Mouse (Mus musculus) hindbrain, embryonic 11.5 days (tissue): ENCODE data around the gene Btbd17. TPM values are rescaled to one million over a fixed set of nuclear protein-coding genes. Genes with fewer than 3 reads are reported as not detected.

Experiments used
- ATAC-seq: fragments of 200-750 bp; cut with Nextera tagmentation; 2 replicates; pipeline ENCODE4 v1.8.0; 2017; ENCODE audit warnings: mild to moderate bottlenecking, moderate TSS enrichment, moderate library complexity; ENCODE audit not compliant: low FRiP score
- DNase-seq: peaks from one replicate; pipeline ENCODE4 v3.0.0-alpha.2; 2015; ENCODE audit warnings: low spot score
- H3K27ac ChIP-seq: fragments of 300-500 bp; sonication (generic); 2 replicates; pipeline ENCODE4 v1.5.1; 2014; ENCODE audit warnings: mild to moderate bottlenecking, low read depth, low read length
- H3K27me3 ChIP-seq: fragments of 300-500 bp; sonication (generic); 2 replicates; pipeline ENCODE4 v1.6.1; 2014; ENCODE audit warnings: mild to moderate bottlenecking, low read length, moderate library complexity, mixed read lengths; ENCODE audit not compliant: control insufficient read depth, insufficient read depth
- H3K36me3 ChIP-seq: fragments of 300-500 bp; sonication (generic); 2 replicates; pipeline ENCODE4 v1.6.1; 2014; ENCODE audit warnings: mild to moderate bottlenecking, low read length, moderate library complexity, mixed read lengths; ENCODE audit not compliant: control insufficient read depth, insufficient read depth
- H3K4me1 ChIP-seq: fragments of 300-500 bp; sonication (generic); replicated peaks from 2 replicates; pipeline ENCODE4 v1.6.1; 2014; ENCODE audit warnings: low read length, mixed read lengths; ENCODE audit not compliant: control insufficient read depth, insufficient read depth
- H3K4me2 ChIP-seq: fragments of 300-500 bp; sonication (generic); replicated peaks from 2 replicates; pipeline ENCODE4 v1.6.1; 2014; ENCODE audit warnings: mild to moderate bottlenecking, low read depth, low read length
- H3K4me3 ChIP-seq: fragments of 300-500 bp; sonication (generic); 2 replicates; pipeline ENCODE4 v1.5.1; 2014; ENCODE audit warnings: low read depth, low read length
- H3K9ac ChIP-seq: fragments of 300-500 bp; sonication (generic); 2 replicates; pipeline ENCODE4 v1.6.1; 2014; ENCODE audit warnings: low read depth, low read length
- H3K9me3 ChIP-seq: fragments of 300-500 bp; sonication (generic); 2 replicates; pipeline ENCODE4 v1.6.1; 2016; ENCODE audit warnings: low read length; ENCODE audit not compliant: control insufficient read depth
- WGBS: fragments of 180-500 bp; shearing (Covaris S2); extraction: QIAGEN DNeasy Blood & Tissue Kit; methylation state at CpG from one replicate; pipeline ENCODE4 v1.1.7; 2014; 5-methylcytosine and 5-hydroxymethylcytosine counted together
- polyA plus RNA-seq: library from polyadenylated mRNA; unstranded; fragments of >200 nt; fragmentation: Nextera tagmentation; extraction: Ambion mirVana; gene quantifications from 2 replicates; pipeline ENCODE4 v1.2.1, GENCODE M21; 2014

Btbd17 gene
- polyA plus RNA-seq, 1 experiment from 2014 or later: 39.2 TPM

GRCm38 (mm10) chr11:114822727-114823126, 27.0 kb upstream of the Btbd17 start:
- H3K4me3 ChIP-seq: no peak overlapping the region
- H3K4me2 ChIP-seq: no peak overlapping the region
- peak overlapping the region; percentile 68; the same call in 1 of the 2 replicates for H3K27ac ChIP-seq

GRCm38 (mm10) chr11:114821325-114821724, 25.6 kb upstream of the Btbd17 start:
- no peak overlapping the region for H3K9ac ChIP-seq
- H3K27ac ChIP-seq: no peak overlapping the region
- H3K9me3 ChIP-seq: no peaks in the 10 kb centered on the region
- ATAC-seq (no peak), DNase-seq (no peak)
- no peaks in the 10 kb centered on the region for H3K27me3 ChIP-seq
- H3K4me2 ChIP-seq: no peak overlapping the region
- WGBS: 69% methylated on average over 1 of the region's 1 CpGs
- no peak overlapping the region for H3K4me3 ChIP-seq
- H3K36me3 ChIP-seq: no peaks in the 10 kb centered on the region
- H3K4me1 ChIP-seq: peaks cover 12% of the 10 kb centered on the region

More at GRCm38 (mm10) chr11:114822727-114823126, 27.0 kb upstream of the Btbd17 start:
- no peak overlapping the region for H3K9ac ChIP-seq
- no peaks in the 10 kb centered on the region for H3K36me3 ChIP-seq
- no peaks in the 10 kb centered on the region for H3K9me3 ChIP-seq
- DNase-seq (peak; percentile 33), ATAC-seq (no peak)
- H3K27me3 ChIP-seq: no peaks in the 10 kb centered on the region
- 53% methylated on average over 12 of the region's 12 CpGs for WGBS
- H3K4me1 ChIP-seq: peaks cover 12% of the 10 kb centered on the region

GRCm38 (mm10) chr11:114820444-114820843, 24.7 kb upstream of the Btbd17 start:
- H3K9ac ChIP-seq: no peak overlapping the region
- H3K27ac ChIP-seq: no peak overlapping the region
- 31% methylated on average over 3 of the region's 3 CpGs for WGBS
- no peaks in the 10 kb centered on the region for H3K36me3 ChIP-seq
- no peaks in the 10 kb centered on the region for H3K27me3 ChIP-seq
- ATAC-seq: no peak
- peaks cover 12% of the 10 kb centered on the region for H3K4me1 ChIP-seq
- DNase-seq: no peak
- no peak overlapping the region for H3K4me3 ChIP-seq
- no peaks in the 10 kb centered on the region for H3K9me3 ChIP-seq
- H3K4me2 ChIP-seq: no peak overlapping the region

- Histone ChIP-seq H3K27me3 (no peaks in the 10 kb centered on the region), H3K27ac (no peak overlapping the region), H3K9me3 (no peaks in the 10 kb centered on the region), H3K4me3 (no peak overlapping the region), H3K36me3 (no peaks in the 10 kb centered on the region), H3K4me2 (no peak overlapping the region), H3K9ac (no peak overlapping the region), H3K4me1 (peaks cover 12% of the 10 kb centered on the region)
- no peak for ATAC-seq
- no peak for DNase-seq
- WGBS: 18% methylated on average over 2 of the region's 2 CpGs
Measured at GRCm38 (mm10) chr11:114819110-114819509, 23.4 kb upstream of the Btbd17 start.

- 97% methylated on average over 7 of the region's 7 CpGs for WGBS
- no peak for ATAC-seq
- no peaks in the 10 kb centered on the region for H3K9me3 ChIP-seq
- H3K27me3 ChIP-seq: no peaks in the 10 kb centered on the region
- no peak overlapping the region for H3K4me3 ChIP-seq
- H3K9ac ChIP-seq: no peak overlapping the region
- H3K27ac ChIP-seq: no peak overlapping the region
- H3K4me1 ChIP-seq: peaks cover 7% of the 10 kb centered on the region
- no peaks in the 10 kb centered on the region for H3K36me3 ChIP-seq
- H3K4me2 ChIP-seq: no peak overlapping the region
- no peak for DNase-seq
Measured at GRCm38 (mm10) chr11:114818185-114818584, 22.4 kb upstream of the Btbd17 start.

GRCm38 (mm10) chr11:114816934-114817333, 21.2 kb upstream of the Btbd17 start:
- H3K9ac ChIP-seq: no peak overlapping the region
- no peak overlapping the region for H3K4me2 ChIP-seq
- no peak overlapping the region for H3K27ac ChIP-seq
- H3K9me3 ChIP-seq: no peaks in the 10 kb centered on the region
- 0 out of 2 replicates have a peak, but pooled peaks cover 2% of the 10 kb centered on the region for H3K4me1 ChIP-seq
- no peak for ATAC-seq
- H3K4me3 ChIP-seq: no peak overlapping the region
- 87% methylated on average over 4 of the region's 4 CpGs for WGBS
- H3K36me3 ChIP-seq: no peaks in the 10 kb centered on the region
- no peaks in the 10 kb centered on the region for H3K27me3 ChIP-seq
- DNase-seq: no peak

GRCm38 (mm10) chr11:114814873-114815592, 19.3 kb upstream of the Btbd17 start:
- H3K4me1 ChIP-seq: no peaks in the 10 kb centered on the region
- no peak overlapping the region for H3K4me2 ChIP-seq
- H3K27me3 ChIP-seq: no peaks in the 10 kb centered on the region
- 83% methylated on average over 11 of the region's 11 CpGs for WGBS
- no peaks in the 10 kb centered on the region for H3K9me3 ChIP-seq
- H3K4me3 ChIP-seq: no peak overlapping the region
- H3K36me3 ChIP-seq: no peaks in the 10 kb centered on the region
- H3K27ac ChIP-seq: no peak overlapping the region
- ATAC-seq (no peak), DNase-seq (no peak)
- H3K9ac ChIP-seq: no peak overlapping the region

GRCm38 (mm10) chr11:114812731-114813240, 17.0 kb upstream of the Btbd17 start:
- no peak overlapping the region for H3K4me3 ChIP-seq
- H3K27ac ChIP-seq: no peak overlapping the region
- 19% methylated on average over 6 of the region's 6 CpGs for WGBS
- no peaks in the 10 kb centered on the region for H3K9me3 ChIP-seq
- no peak overlapping the region for H3K9ac ChIP-seq
- ATAC-seq (peak; percentile 61), DNase-seq (peak; percentile 94)
- peaks cover 2% of the 10 kb centered on the region; the same call in 1 of the 2 replicates for H3K4me1 ChIP-seq
- no peaks in the 10 kb centered on the region for H3K36me3 ChIP-seq
- H3K4me2 ChIP-seq: no peak overlapping the region
- H3K27me3 ChIP-seq: no peaks in the 10 kb centered on the region

GRCm38 (mm10) chr11:114810344-114810743, 14.6 kb upstream of the Btbd17 start:
- Histone ChIP-seq H3K4me1 (peaks cover 16% of the 10 kb centered on the region; the same call in 1 of the 2 replicates), H3K9me3 (no peaks in the 10 kb centered on the region), H3K9ac (no peak overlapping the region), H3K36me3 (no peaks in the 10 kb centered on the region), H3K27me3 (no peaks in the 10 kb centered on the region), H3K4me2 (no peak overlapping the region), H3K27ac (no peak overlapping the region), H3K4me3 (no peak overlapping the region)
- no peak for DNase-seq
- WGBS: 32% methylated on average over 4 of the region's 4 CpGs
- ATAC-seq: no peak
